Mouse (Mus musculus): ENCODE measurements at regions not wholly inside any gene's neighbourhood (a gene's known extent, or its start where the extent isn't known, plus 50 kb on each side); places are given as distances from the start of the nearest gene placed in this dataset.

GRCm38 (mm10) chr9:100277361-100277760 is 209.2 kb downstream of the Il20rb start:
- TF ChIP-seq CTCF (IDR thresholded peaks at IDR 0.05; ENCODE audit: extremely low read depth, insufficient read length, insufficient replicate concordance, low read depth, low read length) = no peak
- no peak for TF ChIP-seq POLR2A (IDR thresholded peaks at IDR 0.05; ENCODE audit: low read depth, low read length)
